Mouse (Mus musculus) forebrain, embryonic 11.5 days (tissue): Measurements from ENCODE around the gene Phf2. TPM values are rescaled to one million over a fixed set of nuclear protein-coding genes. Genes with fewer than 3 reads are reported as not detected.
A peak's percentile ranks its signal among the peaks of the same experiment; 100 is the strongest.
"Not testable (repeated sequence)": the region's sequence is repeated elsewhere in the genome, so short reads cannot be mapped to it uniquely, and the experiment has no call there.

Experiments used
- ATAC-seq: fragments of 200-750 bp; cut with Nextera tagmentation; replicated peaks from 2 replicates; pipeline ENCODE4 v1.8.0; 2017; ENCODE audit warnings: moderate TSS enrichment; ENCODE audit not compliant: low FRiP score
- DNase-seq: peaks from one replicate; pipeline ENCODE4 v3.0.0-alpha.2; 2017; ENCODE audit warnings: low spot score
- H3K27ac ChIP-seq: fragments of 300-500 bp; sonication (generic); 2 replicates; pipeline ENCODE4 v1.5.1; 2014; ENCODE audit warnings: low read depth, low read length
- H3K27me3 ChIP-seq: fragments of 300-500 bp; sonication (generic); 2 replicates; pipeline ENCODE4 v1.6.1; 2014; ENCODE audit warnings: mild to moderate bottlenecking, low read length, mixed read lengths; ENCODE audit not compliant: control insufficient read depth, insufficient read depth
- H3K36me3 ChIP-seq: fragments of 300-500 bp; sonication (generic); 2 replicates; pipeline ENCODE4 v1.6.1; 2014; ENCODE audit warnings: mild to moderate bottlenecking, low read length, moderate library complexity, mixed read lengths; ENCODE audit not compliant: control insufficient read depth, insufficient read depth
- H3K4me1 ChIP-seq: fragments of 300-500 bp; sonication (generic); replicated peaks from 2 replicates; pipeline ENCODE4 v1.6.1; 2014; ENCODE audit warnings: low read length, mixed read lengths; ENCODE audit not compliant: control insufficient read depth, insufficient read depth
- H3K4me2 ChIP-seq: fragments of 300-500 bp; sonication (generic); 2 replicates; pipeline ENCODE4 v1.6.1; 2014; ENCODE audit warnings: low read depth, mild to moderate bottlenecking, low read length, moderate library complexity, mixed read lengths; ENCODE audit not compliant: severe bottlenecking
- H3K4me3 ChIP-seq: fragments of 300-500 bp; sonication (generic); 2 replicates; pipeline ENCODE4 v1.5.1; 2014; ENCODE audit warnings: low read depth, low read length
- H3K9ac ChIP-seq: fragments of 300-500 bp; sonication (generic); 2 replicates; pipeline ENCODE4 v1.6.1; 2014; ENCODE audit warnings: low read length
- H3K9me3 ChIP-seq: fragments of 300-500 bp; sonication (generic); 2 replicates; pipeline ENCODE4 v1.6.1; 2016; ENCODE audit warnings: low read length, mixed read lengths; ENCODE audit not compliant: control insufficient read depth
- WGBS: fragments of 180-500 bp; shearing (Covaris S2); extraction: QIAGEN DNeasy Blood & Tissue Kit; methylation state at CpG from one replicate; pipeline ENCODE4 v1.1.7; 2014; 5-methylcytosine and 5-hydroxymethylcytosine counted together
- polyA plus RNA-seq: library from polyadenylated mRNA; unstranded; fragments of >200 nt; fragmentation: Nextera tagmentation; extraction: Ambion mirVana; gene quantifications from 2 replicates; pipeline ENCODE4 v1.2.1, GENCODE M21; 2014

Phf2 gene
- polyA plus RNA-seq, 1 experiment from 2014 or later, result 14.3 TPM

DNA sequence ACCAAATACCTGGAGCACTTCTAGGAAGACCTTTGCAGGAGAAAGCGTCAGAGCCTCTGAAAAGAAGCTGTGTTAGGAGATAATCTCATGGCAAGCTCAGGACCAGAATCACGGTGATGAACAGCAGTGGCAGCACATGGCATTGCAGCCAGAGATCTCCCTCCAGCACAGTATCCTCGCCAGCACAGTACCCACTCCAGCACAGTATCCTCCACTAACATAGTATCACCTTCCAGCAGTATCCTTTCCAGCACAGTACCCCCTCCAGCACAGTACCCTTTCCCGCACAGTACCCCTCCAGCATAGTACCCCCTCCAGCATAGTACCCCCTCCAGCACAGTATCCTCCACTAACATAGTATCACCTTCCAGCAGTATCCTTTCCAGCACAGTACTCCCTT, 61.3 kb downstream of the Phf2 start:
- not testable (repeated sequence) for H3K4me1 ChIP-seq, H3K27ac ChIP-seq, H3K4me2 ChIP-seq, H3K27me3 ChIP-seq, DNase-seq, H3K9me3 ChIP-seq, H3K4me3 ChIP-seq, H3K9ac ChIP-seq, H3K36me3 ChIP-seq
- 0 out of 2 replicates have a peak, but pooled peaks have one; percentile 29 for ATAC-seq
- WGBS, result 90% methylated on average over 4 of the region's 4 CpGs

- H3K27me3 ChIP-seq, result no peaks in the 10 kb centered on the region
- H3K4me2 ChIP-seq, result no peak overlapping the region
- H3K4me1 ChIP-seq, result no peaks in the 10 kb centered on the region
- H3K27ac ChIP-seq, result no peak overlapping the region
- H3K9me3 ChIP-seq, result no peaks in the 10 kb centered on the region
- ATAC-seq (no peak), DNase-seq (peak; percentile 78)
- H3K9ac ChIP-seq, result no peak overlapping the region
- H3K4me3 ChIP-seq, result no peak overlapping the region
- WGBS, result 75% methylated on average over 5 of the region's 5 CpGs
- H3K36me3 ChIP-seq, result peaks cover 8% of the 10 kb centered on the region; the same call in 1 of the 2 replicates
Observed at GRCm38 (mm10) chr13:48807481-48808031, 63.4 kb downstream of the Phf2 start.

DNA sequence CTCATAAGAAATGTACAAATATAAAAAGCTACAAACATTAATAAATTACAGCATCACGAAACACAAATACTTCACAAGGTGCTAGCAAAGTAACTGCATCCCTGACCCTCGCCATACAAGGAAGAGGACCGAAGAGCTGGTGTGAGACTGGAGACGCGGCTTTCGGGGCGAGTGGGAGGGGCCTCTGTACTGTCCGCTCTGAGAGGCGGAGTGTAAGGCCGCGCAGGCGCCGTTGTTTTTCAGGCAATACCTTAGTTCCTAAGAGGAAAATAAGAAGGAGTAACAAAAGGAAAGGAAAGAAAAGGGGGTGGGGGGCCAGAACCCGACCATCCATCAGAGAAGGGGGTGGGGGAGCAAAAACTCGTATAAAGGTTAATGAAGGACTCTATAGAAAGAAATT, 68.7 kb downstream of the Phf2 start:
- ATAC-seq (no peak), DNase-seq (no peak)
- Histone ChIP-seq H3K4me3 (no peak overlapping the region), H3K36me3 (peaks cover 8% of the 10 kb centered on the region; the same call in 1 of the 2 replicates), H3K9ac (no peak overlapping the region), H3K9me3 (no peaks in the 10 kb centered on the region), H3K4me2 (no peak overlapping the region), H3K27me3 (no peaks in the 10 kb centered on the region), H3K4me1 (no peaks in the 10 kb centered on the region), H3K27ac (no peak overlapping the region)
- WGBS, result 39% methylated on average over 15 of the region's 15 CpGs

GRCm38 (mm10) chr13:48800850-48801546, 69.9 kb downstream of the Phf2 start:
- 25% methylated on average over 11 of the region's 11 CpGs for WGBS
- H3K27me3 ChIP-seq, result no peaks in the 10 kb centered on the region
- H3K36me3 ChIP-seq, result peaks cover 8% of the 10 kb centered on the region; the same call in 1 of the 2 replicates
- no peaks in the 10 kb centered on the region for H3K4me1 ChIP-seq
- H3K9me3 ChIP-seq, result no peaks in the 10 kb centered on the region
- no peak overlapping the region for H3K4me2 ChIP-seq
- peak; percentile 89 for DNase-seq
- H3K4me3 ChIP-seq, result no peak overlapping the region
- H3K27ac ChIP-seq, result no peak overlapping the region
- H3K9ac ChIP-seq, result no peak overlapping the region
- ATAC-seq, result peak; percentile 50; the same call in 1 of the 2 replicates

DNA sequence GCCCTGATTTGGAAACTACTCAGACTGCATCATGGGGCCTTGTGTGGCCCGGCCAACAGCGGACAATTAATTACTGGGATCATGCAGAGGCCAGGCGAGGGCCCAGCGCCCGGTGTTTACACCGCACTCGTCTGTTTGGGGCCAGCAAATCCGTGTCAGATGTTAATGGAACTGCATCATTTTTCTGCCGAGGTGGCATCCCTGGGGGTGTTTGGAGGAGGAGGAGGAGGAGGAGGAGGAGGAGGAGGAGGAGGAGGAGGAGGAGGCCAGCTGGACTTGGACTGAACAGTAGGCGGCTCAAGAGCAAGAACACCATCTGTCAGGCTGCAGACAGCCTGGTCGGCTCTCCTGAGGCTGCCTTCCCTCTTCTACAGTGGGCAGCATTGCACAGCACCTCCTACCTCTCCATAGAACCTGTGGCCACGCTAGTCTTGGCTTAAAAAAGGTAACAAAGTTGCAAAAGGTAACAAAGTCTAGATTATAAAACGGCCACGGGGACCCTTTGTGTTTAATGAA, 72.6 kb downstream of the Phf2 start:
- no peak overlapping the region for H3K9ac ChIP-seq
- no peak overlapping the region for H3K4me2 ChIP-seq
- no peak overlapping the region for H3K27ac ChIP-seq
- no peaks in the 10 kb centered on the region for H3K9me3 ChIP-seq
- H3K4me3 ChIP-seq, result no peak overlapping the region
- H3K4me1 ChIP-seq, result no peaks in the 10 kb centered on the region
- peaks cover 4% of the 10 kb centered on the region; the same call in 1 of the 2 replicates for H3K36me3 ChIP-seq
- ATAC-seq (no peak), DNase-seq (no peak)
- H3K27me3 ChIP-seq, result no peaks in the 10 kb centered on the region
- WGBS, result 53% methylated on average over 13 of the region's 14 CpGs

DNA sequence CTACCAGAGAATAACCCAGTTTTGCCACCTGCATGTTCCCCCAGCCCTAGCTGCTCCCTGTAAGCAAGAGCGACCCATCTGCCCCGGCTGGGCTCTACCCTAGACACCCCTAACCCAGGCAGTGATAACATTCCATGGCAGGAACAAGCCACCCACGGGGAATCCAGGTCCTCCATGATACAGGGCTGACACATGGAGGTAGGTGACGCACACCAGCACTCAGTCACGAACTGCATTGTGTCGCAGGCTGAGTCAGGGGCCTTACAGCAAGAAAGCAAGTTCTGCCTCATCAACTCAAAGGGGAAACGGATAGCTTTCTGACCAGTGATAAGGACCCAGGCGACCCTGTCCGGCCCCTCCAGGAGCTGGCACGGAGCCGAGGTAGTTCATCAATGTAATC, 74.0 kb downstream of the Phf2 start:
- Histone ChIP-seq H3K27ac (no peak overlapping the region), H3K4me2 (no peak overlapping the region), H3K4me3 (no peak overlapping the region), H3K9ac (no peak overlapping the region), H3K36me3 (no peaks in the 10 kb centered on the region), H3K4me1 (no peaks in the 10 kb centered on the region), H3K9me3 (no peaks in the 10 kb centered on the region), H3K27me3 (no peaks in the 10 kb centered on the region)
- ATAC-seq (no peak), DNase-seq (no peak)
- WGBS, result 79% methylated on average over 11 of the region's 11 CpGs

- Histone ChIP-seq H3K4me1 (no peaks in the 10 kb centered on the region), H3K4me3 (no peak overlapping the region), H3K4me2 (no peak overlapping the region), H3K27ac (no peak overlapping the region), H3K27me3 (no peaks in the 10 kb centered on the region), H3K36me3 (no peaks in the 10 kb centered on the region), H3K9ac (no peak overlapping the region), H3K9me3 (no peaks in the 10 kb centered on the region)
- ATAC-seq, result no peak
- 85% methylated on average over 6 of the region's 6 CpGs for WGBS
- no peak for DNase-seq
Observed at GRCm38 (mm10) chr13:48795711-48796110, 75.2 kb downstream of the Phf2 start.

DNA sequence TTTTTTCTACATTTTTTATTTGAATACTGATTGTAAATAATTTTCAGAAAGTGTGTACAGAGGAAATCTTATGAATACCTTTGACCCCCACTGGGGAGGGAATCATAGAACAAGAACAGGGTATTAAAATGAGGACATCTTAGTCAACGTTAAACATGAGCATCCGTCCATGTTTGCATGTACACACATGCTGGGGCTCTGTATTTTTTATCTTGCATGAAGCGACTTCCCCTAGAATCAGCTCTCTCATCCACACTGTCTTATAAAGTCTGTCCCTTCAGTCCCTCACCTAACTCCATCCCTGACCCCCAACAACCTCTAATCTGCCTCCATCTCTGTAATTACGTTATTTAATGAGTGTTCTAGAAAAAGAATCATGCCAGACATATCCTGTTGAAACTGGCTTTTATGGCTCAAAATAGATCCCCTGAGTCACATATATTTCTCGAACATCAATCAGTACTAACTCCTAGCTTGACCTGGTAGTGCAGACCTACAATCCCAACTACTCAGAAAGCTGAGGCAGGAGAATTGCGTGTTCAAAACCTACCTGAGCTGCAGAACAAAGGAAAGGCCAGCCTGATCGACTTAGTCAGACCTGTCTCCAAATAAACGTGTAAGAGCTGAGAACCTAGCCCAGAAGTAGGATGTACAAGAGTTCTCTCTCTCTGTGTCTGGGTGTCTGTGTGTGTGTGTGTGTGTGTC, 86.2 kb downstream of the Phf2 start:
- H3K27ac ChIP-seq, result no peak overlapping the region
- H3K36me3 ChIP-seq, result no peaks in the 10 kb centered on the region
- 90% methylated on average over 8 of the region's 8 CpGs for WGBS
- DNase-seq (no peak), ATAC-seq (no peak)
- no peak overlapping the region for H3K9ac ChIP-seq
- no peaks in the 10 kb centered on the region for H3K27me3 ChIP-seq
- no peaks in the 10 kb centered on the region for H3K9me3 ChIP-seq
- H3K4me3 ChIP-seq, result no peak overlapping the region
- H3K4me1 ChIP-seq, result peaks cover 3% of the 10 kb centered on the region; the same call in 1 of the 2 replicates
- no peak overlapping the region for H3K4me2 ChIP-seq
